Mouse (Mus musculus) thymus, postnatal 25 days (tissue): ENCODE data around the gene Fam169a.
A peak's percentile ranks its signal among the peaks of the same experiment; 100 is the strongest.
"Not testable (repeated sequence)": the region's sequence is repeated elsewhere in the genome, so short reads cannot be mapped to it uniquely, and the experiment has no call there.

ENCODE experiments used
- DNase-seq: peaks from one replicate; pipeline ENCODE4 v3.0.0; 2022

The Fam169a gene

DNA sequence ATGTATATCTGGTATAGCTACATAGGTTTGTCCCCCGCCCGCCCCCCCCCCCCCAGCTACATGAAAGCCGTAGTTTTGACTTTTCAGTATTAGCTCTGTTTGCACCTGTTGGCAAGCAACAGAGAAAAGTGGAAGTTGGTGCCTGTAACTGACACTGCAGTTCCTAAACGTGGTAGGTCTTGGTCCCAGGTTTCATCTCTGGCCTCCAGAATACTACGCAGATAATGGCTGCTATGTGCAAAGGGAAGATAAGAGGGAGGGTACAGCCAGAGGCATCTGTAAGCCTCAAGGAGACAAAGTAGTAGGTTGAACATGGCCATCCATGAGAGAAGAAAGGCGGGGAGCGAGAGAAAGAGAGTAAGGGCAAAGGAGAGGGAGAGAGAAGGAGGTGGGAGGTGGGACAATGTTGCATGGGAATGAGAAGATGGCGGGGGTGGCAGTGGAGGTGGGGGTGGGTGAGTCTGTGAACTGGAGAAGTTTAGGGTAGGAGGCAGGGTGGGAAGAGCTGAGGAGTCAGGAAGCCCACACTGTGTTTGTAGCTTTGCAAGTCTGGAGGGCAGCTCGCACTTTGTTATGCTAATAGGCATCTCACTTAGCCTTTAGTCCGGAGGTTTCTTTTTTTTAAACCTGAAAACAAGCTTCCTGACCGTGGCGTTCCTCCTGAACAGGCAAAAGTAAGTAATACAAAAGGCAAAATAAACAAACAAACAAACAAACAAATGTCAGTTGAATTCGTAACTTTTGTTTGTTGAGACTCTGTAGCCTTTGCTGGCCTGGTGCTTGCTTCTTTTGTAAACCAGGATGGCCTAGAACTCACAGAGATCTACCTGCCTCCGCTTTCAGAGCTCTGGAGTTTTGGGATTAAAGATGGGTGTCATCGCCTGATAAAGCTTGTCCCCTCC, at the start of gene Fam169a:
TSS of gene Fam169a (plus strand) at position 638 of the 902 bp plus-strand sequence.
- no peak for DNase-seq

DNA sequence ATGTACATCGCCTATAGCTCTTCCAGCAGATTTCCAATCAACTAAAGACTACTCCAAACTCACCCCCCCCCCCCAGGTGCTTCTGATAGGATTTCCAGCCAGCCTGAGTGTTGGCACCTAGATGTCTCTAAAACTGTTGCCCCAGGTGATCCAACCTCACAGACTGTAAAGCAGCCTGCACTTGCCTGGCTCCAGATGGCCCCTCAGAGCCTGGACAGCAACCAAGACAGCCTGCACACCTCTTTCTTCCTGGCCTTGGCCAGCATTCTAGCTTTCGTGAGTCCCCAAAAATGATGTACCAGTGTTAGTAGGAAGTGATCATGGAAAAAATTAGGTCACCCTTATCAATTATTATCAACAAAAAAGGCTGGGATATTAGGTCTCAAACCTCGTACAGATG, 49.4 kb upstream of the Fam169a start:
- DNase-seq = no peak

DNA sequence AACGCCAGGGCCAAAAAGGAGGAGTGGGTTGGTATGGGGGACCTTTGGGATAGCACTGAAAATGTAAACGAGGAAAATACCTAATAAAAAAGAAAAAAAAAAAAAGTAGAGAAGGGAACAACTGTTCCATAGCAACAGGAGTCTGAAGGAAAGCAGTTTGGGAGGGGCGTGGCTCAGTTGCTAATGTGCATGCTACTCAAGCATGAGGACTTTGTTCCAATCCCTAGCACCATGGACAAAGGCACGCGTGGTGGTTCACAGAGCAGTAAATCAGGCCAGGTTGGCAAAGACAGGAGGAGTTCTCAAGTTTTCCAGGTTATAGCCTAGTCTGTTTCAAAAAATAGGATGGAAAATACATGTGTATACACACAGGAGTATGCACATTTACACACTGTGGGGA, 47.0 kb upstream of the Fam169a start:
- no peak for DNase-seq

- no peak for DNase-seq
These were observed 45.2 kb upstream of the Fam169a start for GRCm38 (mm10) chr13:97021906-97022305.

DNA sequence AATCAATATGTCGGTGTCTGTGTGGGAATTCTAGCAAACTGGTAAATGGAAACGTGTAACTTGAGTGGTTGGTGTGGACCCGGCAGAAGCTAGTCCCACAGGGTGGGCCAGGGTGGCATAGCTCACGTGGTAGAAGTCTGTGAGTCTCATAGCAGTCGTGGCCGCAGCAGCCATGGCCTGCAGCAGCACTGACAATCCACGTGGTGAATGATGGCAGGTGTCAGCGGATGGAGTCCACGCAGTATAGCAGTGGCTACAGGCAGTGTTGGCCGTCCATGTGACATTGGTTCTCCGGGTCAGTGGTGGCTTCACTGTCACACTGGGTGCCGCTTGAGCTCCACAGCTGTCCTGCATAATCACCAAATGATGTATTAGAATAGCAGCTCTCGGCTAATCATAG, 37.0 kb upstream of the Fam169a start:
- no peak for DNase-seq

- no peak for DNase-seq
These were observed 32.8 kb upstream of the Fam169a start, which contains the start of gene 1700029F12Rik for GRCm38 (mm10) chr13:97034262-97034661. Gene 1700029F12Rik, minus strand, starts transcription at chr13:97034362.

DNA sequence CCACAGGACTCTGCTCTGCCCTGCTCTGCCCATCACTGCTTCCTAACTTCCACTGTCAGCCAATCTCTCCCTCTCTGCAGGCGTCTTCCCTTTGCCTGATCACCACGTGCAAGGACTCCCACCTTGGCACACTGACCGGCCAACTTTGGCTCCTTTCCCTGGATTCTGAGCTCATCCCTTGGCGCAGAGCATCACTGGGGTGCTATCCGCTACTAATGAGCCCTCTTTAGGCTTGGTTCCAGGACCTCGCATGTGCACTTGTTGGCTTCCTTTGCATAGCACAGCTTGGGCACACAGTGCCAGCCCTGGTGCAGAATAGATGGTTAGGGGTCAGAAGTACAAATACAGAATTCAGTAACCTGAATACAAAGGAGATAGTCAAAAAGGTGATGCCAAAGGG, 15.9 kb upstream of the Fam169a start:
- no peak for DNase-seq

DNA sequence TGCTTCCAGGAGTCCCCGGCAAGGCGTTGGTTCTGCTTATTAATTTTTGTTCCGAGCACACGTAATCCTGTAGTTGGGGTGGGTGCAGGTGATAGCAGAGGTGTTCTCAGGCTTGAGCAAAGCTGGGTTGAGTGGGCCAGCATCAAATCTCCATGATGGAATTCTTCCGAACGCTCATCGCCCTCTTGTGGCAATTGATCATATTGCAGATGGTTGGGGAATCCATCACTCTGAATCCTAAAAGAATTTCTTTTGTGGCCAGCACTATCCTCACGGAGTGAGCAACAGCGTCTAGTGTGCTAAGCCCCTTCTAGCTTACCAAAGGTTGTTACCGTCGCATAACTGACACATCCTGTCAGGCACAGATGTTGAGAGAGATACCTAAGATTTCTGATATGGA, 14.4 kb upstream of the Fam169a start:
- DNase-seq = peak; percentile 36

GRCm38 (mm10) chr13:97053844-97054243, 13.2 kb upstream of the Fam169a start:
- DNase-seq = no peak

DNA sequence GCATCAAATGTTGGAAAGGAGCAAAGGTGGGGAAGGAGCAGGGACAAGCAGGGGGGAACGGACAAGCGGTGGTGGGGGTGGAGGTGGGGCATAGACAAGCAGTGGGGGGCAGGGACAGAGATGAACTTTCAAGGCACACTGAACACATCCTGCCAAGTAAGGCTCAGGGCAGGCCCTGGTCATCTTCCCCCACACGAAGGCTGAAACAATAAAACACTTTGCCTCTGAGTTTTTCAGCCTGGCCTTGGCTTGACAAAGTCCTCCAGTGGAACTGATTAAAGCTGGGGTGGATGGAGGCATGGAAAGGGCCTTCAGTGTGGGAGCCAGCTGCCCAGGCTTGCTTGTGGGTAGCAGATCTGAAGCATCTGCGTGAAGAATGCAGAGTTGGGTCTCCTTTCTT, 9.3 kb upstream of the Fam169a start:
- no peak for DNase-seq

DNA sequence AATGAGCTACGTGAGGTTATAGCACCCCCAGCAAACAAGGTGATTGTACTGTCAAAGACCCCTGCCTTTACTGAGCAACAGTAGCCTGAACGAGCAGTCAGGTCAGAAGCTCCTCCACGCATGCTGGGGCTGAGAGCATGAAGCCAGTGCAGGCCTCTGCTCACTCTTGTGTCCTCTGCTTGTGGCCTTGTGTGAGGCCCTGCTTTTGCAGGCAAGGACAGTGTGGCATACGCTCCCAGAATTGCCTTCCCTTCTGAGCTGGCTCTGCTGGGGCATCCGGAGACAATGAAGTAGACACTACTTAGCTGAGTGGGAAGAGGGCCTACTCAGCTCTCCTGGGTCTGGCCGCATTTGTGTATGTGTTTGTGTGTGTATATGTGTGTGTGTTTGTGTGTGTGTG, 7.3 kb upstream of the Fam169a start:
- no peak for DNase-seq

DNA sequence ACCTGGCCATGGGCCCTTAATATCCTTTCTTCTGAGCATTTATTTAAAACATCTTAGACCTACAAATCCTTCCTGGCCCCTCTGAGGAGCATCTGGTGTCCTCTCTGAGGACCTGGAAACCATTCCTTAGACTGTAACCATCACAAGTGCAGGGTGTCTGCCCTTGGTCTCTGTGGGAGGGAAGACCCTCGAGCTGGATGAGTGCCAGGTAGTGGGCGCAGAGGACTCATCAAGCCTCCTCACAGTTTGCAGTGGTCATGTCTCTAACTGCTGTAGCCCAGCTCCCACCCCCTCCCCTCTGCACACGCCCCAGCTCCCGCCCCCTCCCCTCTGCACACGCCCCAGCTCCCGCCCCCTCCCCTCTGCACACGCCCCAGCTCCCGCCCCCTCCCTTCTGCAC, 6.8 kb upstream of the Fam169a start:
- DNase-seq = no peak

- no peak for DNase-seq
These were observed 4.9 kb upstream of the Fam169a start for GRCm38 (mm10) chr13:97062151-97062550.

DNA sequence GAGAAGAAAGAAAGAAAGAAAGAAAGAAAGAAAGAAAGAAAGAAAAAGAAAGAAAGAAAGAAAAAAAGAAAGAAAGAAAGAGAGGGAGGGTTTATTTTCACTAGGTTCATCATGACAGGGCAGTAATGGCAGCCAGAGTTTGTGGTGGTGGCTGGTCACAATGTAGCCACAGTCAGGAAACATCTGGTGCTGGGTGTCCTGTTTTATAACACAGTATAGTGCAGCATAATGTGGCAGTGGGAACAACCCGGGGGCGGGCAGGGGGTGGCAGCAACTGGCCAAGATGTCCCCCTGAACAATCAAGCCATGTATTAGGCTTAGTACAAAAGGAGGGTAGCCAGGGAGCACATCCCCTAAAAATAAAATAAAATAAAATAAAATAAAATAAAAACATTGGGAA, 3.7 kb upstream of the Fam169a start:
- DNase-seq = no peak

DNA sequence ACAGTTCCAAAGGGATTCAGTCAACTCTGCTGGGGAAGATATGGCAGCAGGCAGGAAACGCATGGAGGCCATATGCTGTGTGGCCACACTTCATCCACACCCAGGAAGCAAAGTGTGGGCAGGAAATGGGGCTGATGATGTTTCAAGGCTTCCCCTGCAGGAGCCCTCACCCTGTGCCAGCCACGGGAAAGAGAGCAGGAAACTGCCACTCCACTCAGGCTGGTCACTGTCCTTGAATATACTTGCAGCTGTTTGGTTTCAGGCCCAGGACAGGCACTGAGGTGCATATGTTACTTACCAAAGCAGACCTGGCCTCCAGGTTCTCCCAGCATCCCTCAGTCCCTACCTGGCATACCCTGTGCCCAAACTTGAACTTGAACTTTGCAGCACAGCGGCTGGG, 2.7 kb upstream of the Fam169a start:
- no peak for DNase-seq

- DNase-seq = not testable (repeated sequence)
These were observed 2.1 kb upstream of the Fam169a start for GRCm38 (mm10) chr13:97064844-97065621.

DNA sequence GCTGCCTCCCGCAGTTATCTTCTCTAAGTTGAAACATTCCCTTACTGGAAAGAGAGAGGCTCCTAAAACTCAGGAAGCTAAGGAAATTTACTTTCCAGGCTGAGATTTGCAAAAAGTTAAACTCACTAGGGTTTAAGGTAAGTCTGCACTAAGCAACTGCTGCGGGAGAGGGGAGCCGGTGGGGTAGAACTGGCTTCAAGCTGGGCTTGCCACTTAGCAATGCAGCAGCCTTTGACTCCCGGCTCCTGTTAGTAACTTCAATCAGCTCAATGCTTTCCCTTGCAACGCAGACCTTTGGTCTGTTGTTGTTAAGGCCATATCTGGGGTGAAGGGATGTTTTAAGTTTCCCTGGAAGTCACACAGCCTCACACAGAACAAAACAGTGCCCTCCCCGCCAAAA, 605 bp downstream of the Fam169a start:
- no peak for DNase-seq

- no peak for DNase-seq
These were observed 1.1 kb downstream of the Fam169a start for GRCm38 (mm10) chr13:97068151-97068550.

DNA sequence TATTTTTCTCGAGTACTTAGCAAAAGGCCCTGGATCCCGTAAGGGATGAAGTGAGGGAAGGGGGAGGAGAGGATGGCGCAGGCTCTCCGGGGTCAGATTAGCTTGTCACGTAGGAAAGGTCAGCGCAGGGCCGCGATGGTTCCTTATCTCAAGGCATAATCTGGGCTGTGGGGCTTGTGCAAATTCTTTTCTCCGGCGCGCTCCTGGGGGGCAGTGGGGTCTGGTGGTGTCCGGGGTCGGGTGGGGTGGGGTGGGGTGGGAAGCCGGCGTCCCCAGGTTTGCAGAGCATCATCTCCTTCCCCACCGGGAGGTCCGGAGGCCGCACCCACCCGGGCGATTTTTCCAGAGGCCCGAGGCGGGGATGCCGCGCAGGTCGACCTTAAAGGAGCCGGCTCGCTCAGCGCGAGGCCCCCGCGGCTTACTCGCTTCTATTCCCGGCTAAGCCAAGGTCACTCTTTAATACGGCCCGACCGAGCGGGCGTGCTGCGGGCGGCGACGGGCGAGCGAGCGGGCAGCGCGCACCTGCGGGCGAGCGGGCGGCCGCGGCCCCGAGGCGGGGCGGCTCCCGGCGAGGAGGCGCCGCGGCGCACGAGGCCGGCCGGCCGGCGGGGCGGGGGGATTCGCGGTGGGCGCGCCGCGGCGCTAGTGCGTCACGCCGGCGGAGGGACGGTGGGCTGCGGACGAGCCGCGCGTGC, 4.0 kb downstream of the Fam169a start:
- DNase-seq = no peak

DNA sequence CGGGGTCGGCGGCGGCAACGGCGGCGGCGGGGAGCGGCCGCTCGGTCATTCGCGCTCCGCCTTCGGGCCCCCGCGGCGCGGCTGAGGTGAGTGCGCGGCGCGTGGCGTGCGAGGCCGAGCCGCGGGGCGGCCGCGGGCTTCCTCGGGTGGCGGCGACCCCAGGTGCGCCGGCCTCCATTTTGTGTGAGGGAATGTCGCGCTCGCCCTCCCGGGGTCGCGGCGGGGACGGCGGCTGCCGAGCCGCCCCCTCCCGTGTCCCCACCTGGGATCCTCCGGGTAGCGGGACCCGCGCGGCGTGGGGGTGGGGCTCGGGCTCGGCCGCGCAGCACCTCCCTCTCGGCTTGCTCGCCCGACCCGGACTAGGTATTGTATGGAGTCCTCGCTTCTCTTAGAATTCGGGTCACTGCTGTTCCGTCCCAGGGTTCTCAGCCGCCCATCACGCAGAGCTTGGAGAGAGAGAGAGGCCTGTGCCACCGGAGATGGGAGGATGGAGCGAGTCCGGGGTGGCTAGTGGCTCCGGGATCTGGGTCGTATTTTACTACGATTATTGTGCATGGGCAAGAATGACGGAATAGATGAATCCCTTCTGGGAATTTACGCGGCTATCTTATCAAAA, 4.6 kb downstream of the Fam169a start:
- peak; percentile 5 for DNase-seq

DNA sequence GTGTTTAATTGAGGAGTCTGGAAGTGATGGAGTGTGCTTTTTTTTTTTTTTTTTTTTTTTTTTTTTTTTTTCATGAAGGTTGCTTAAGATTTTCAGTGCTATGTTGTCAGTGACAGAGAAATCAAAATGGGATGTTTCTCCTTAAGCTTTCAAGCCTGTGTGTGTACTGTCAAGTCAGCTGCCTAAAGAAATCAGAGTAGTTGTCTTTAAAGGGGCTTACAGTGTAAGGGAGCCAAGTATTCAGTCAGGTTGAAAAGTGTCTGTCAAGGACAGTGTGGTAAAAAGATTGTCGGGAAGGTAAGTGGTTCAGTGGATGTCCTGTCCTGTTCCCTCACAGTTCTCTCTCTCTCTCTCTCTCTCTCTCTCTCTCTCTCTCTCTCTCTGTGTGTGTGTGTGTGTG, 6.4 kb downstream of the Fam169a start:
- no peak for DNase-seq

GRCm38 (mm10) chr13:97077556-97077955, 10.5 kb downstream of the Fam169a start:
- DNase-seq = no peak

DNA sequence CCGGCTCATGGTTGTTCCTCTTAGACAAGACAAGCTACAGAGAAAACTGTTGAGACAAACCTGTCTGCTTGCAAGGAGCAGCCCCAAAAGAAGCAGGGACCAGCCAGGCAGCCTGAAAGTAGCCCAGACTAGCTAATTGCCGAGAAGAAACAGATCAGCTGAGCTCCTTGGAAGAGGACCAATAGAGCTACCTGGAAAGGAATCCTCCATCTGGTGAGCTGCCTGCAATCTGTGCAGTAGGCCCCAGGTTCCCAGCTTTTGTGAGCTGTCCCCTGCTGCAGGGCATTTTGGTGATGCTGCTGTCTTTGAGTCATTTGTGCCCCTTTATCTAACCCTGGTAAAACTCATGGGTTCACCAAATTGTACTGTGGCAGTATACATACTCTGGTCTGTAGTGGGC, 13.1 kb downstream of the Fam169a start:
- DNase-seq = no peak
